Mouse (Mus musculus): Measurements from ENCODE around the gene C2cd4d. TPM values are rescaled to one million over a fixed set of nuclear protein-coding genes. Genes with fewer than 3 reads are reported as not detected.

The C2cd4d gene
- polyA plus RNA-seq, 1 experiment: not detected

Other genes starting within 250 kb of the C2cd4d start
- not detected in 2 replicates for gene Gm10696, start 184.2 kb upstream of the C2cd4d start, polyA plus RNA-seq (2012; ENCODE audit: insufficient read depth, insufficient read length, missing spikeins)
- not detected in 2 replicates for gene Gm5286, start 165.7 kb upstream of the C2cd4d start, polyA plus RNA-seq (2012; ENCODE audit: insufficient read depth, insufficient read length, missing spikeins)
- not detected in 2 replicates for gene Gm4778, start 98.4 kb upstream of the C2cd4d start, polyA plus RNA-seq (2012; ENCODE audit: insufficient read depth, insufficient read length, missing spikeins)
- gene Them4, start 52.3 kb upstream of the C2cd4d start, polyA plus RNA-seq (2012; ENCODE audit: insufficient read depth, insufficient read length, missing spikeins): 20.7 and 24.0 TPM in 2 replicates
- not detected in 2 replicates for gene Them5, start 20.3 kb upstream of the C2cd4d start, polyA plus RNA-seq (2012; ENCODE audit: insufficient read depth, insufficient read length, missing spikeins)
- 40.2 and 47.9 TPM in 2 replicates for gene Rorc, start 10.4 kb downstream of the C2cd4d start, polyA plus RNA-seq (2012; ENCODE audit: insufficient read depth, insufficient read length, missing spikeins)
- 0.28 and 0.71 TPM in 2 replicates for gene Lingo4, start 36.1 kb downstream of the C2cd4d start, polyA plus RNA-seq (2012; ENCODE audit: insufficient read depth, insufficient read length, missing spikeins)
- gene Tdrkh, start 50.8 kb downstream of the C2cd4d start, polyA plus RNA-seq (2012; ENCODE audit: insufficient read depth, insufficient read length, missing spikeins): 24.3 and 29.6 TPM in 2 replicates
- 86.4 and 105 TPM in 2 replicates for gene Mrpl9, start 80.9 kb downstream of the C2cd4d start, polyA plus RNA-seq (2012; ENCODE audit: insufficient read depth, insufficient read length, missing spikeins)
- gene Oaz3, start 81.5 kb downstream of the C2cd4d start, polyA plus RNA-seq (2012; ENCODE audit: insufficient read depth, insufficient read length, missing spikeins): not detected in 2 replicates
- not detected in 2 replicates for gene Celf3, start 115.9 kb downstream of the C2cd4d start, polyA plus RNA-seq (2012; ENCODE audit: insufficient read depth, insufficient read length, missing spikeins)
- gene Riiad1, start 117.9 kb downstream of the C2cd4d start, polyA plus RNA-seq (2012; ENCODE audit: insufficient read depth, insufficient read length, missing spikeins): not detected in 2 replicates
- gene Snx27, start 220.3 kb downstream of the C2cd4d start, polyA plus RNA-seq (2012; ENCODE audit: insufficient read depth, insufficient read length, missing spikeins): 12.9 and 23.1 TPM in 2 replicates